Mouse (Mus musculus) intestine, embryonic 15.5 days (tissue): Measurements from ENCODE around the gene Rab8a. TPM values are rescaled to one million over a fixed set of nuclear protein-coding genes. Genes with fewer than 3 reads are reported as not detected.

ENCODE experiments used
- ATAC-seq: fragments of 200-750 bp; cut with Nextera tagmentation; 2 replicates; pipeline ENCODE4 v1.8.0; 2017; ENCODE audit warnings: moderate TSS enrichment, moderate library complexity
- H3K27ac ChIP-seq: fragments of 300-500 bp; sonication (generic); 2 replicates; pipeline ENCODE4 v1.5.1; 2015; ENCODE audit warnings: mild to moderate bottlenecking, inconsistent platforms
- H3K27me3 ChIP-seq: fragments of 300-500 bp; sonication (generic); replicated peaks from 2 replicates; pipeline ENCODE4 v1.6.1; 2015; ENCODE audit warnings: inconsistent platforms
- H3K36me3 ChIP-seq: fragments of 300-500 bp; sonication (generic); 2 replicates; pipeline ENCODE4 v1.6.1; 2015; ENCODE audit warnings: inconsistent platforms
- H3K4me1 ChIP-seq: fragments of 300-500 bp; sonication (generic); replicated peaks from 2 replicates; pipeline ENCODE4 v1.6.1; 2015; ENCODE audit warnings: inconsistent platforms
- H3K4me2 ChIP-seq: fragments of 300-500 bp; sonication (generic); replicated peaks from 2 replicates; pipeline ENCODE4 v1.6.1; 2015; ENCODE audit warnings: mild to moderate bottlenecking, inconsistent platforms
- H3K4me3 ChIP-seq: fragments of 300-500 bp; sonication (generic); replicated peaks from 2 replicates; pipeline ENCODE4 v1.5.1; 2015; ENCODE audit warnings: inconsistent platforms
- H3K9ac ChIP-seq: fragments of 300-500 bp; sonication (generic); 2 replicates; pipeline ENCODE4 v1.6.1; 2015; ENCODE audit warnings: inconsistent platforms
- H3K9me3 ChIP-seq: fragments of 300-500 bp; sonication (generic); 2 replicates; pipeline ENCODE4 v1.6.1; 2016; ENCODE audit warnings: inconsistent platforms
- WGBS: fragments of 180-500 bp; shearing (Covaris S2); methylation state at CpG from one replicate; pipeline ENCODE4 v1.1.7; 2015; 5-methylcytosine and 5-hydroxymethylcytosine counted together
- polyA plus RNA-seq: library from polyadenylated mRNA; unstranded; fragments of >200 nt; fragmentation: Nextera tagmentation; extraction: Ambion mirVana; gene quantifications from 2 replicates; pipeline ENCODE4 v1.2.1, GENCODE M21; 2015

The Rab8a gene
- polyA plus RNA-seq, 1 experiment from 2014 or later = 159 TPM

GRCm38 (mm10) chr8:72189417-72190214 is 28.6 kb downstream of the Rab8a start, which contains the start of gene Hsh2d:
TSS of gene Hsh2d (plus strand) at chr8:72189638.
- H3K36me3 ChIP-seq = no peaks in the 10 kb centered on the region
- peak within 1 kb of the TSS; percentile 37 for H3K4me2 ChIP-seq
- WGBS = 56% methylated on average over 12 of the region's 12 CpGs
- peak within 1 kb of the TSS; percentile 14; the same call in 1 of the 2 replicates for H3K4me3 ChIP-seq
- H3K9me3 ChIP-seq = no peaks in the 10 kb centered on the region
- no peak within 1 kb of the TSS for H3K9ac ChIP-seq
- ATAC-seq = peak; percentile 83
- H3K4me1 ChIP-seq = no peaks in the 10 kb centered on the region
- no peaks in the 10 kb centered on the region for H3K27me3 ChIP-seq
- peak within 1 kb of the TSS; percentile 66 for H3K27ac ChIP-seq

- Histone ChIP-seq H3K27ac (peak overlapping the region; percentile 66; the same call in 1 of the 2 replicates), H3K9ac (no peak overlapping the region)
- ATAC-seq = no peak
Measured at GRCm38 (mm10) chr8:72190215-72190539, 29.2 kb downstream of the Rab8a start.

GRCm38 (mm10) chr8:72192065-72192464 is 31.1 kb downstream of the Rab8a start:
- Histone ChIP-seq H3K4me1 (no peaks in the 10 kb centered on the region), H3K36me3 (no peaks in the 10 kb centered on the region), H3K27me3 (no peaks in the 10 kb centered on the region), H3K4me3 (no peak overlapping the region), H3K9ac (no peak overlapping the region), H3K27ac (no peak overlapping the region), H3K4me2 (no peak overlapping the region), H3K9me3 (no peaks in the 10 kb centered on the region)
- ATAC-seq = no peak

More at GRCm38 (mm10) chr8:72190215-72190539, 29.2 kb downstream of the Rab8a start:
- WGBS = 71% methylated on average over 2 of the region's 2 CpGs
- H3K36me3 ChIP-seq = no peaks in the 10 kb centered on the region
- no peaks in the 10 kb centered on the region for H3K27me3 ChIP-seq
- peak overlapping the region; percentile 37 for H3K4me2 ChIP-seq
- H3K4me3 ChIP-seq = 0 out of 2 replicates have a peak overlapping the region, but pooled peaks have one; percentile 14
- no peaks in the 10 kb centered on the region for H3K4me1 ChIP-seq
- no peaks in the 10 kb centered on the region for H3K9me3 ChIP-seq

GRCm38 (mm10) chr8:72197997-72198396 is 37.0 kb downstream of the Rab8a start:
- Histone ChIP-seq H3K4me2 (no peak overlapping the region), H3K27me3 (no peaks in the 10 kb centered on the region), H3K36me3 (no peaks in the 10 kb centered on the region), H3K4me1 (no peaks in the 10 kb centered on the region), H3K9me3 (0 out of 2 replicates have a peak, but pooled peaks cover 8% of the 10 kb centered on the region), H3K27ac (no peak overlapping the region), H3K4me3 (no peak overlapping the region), H3K9ac (no peak overlapping the region)
- WGBS = 68% methylated on average over 8 of the region's 8 CpGs
- ATAC-seq = no peak

- Histone ChIP-seq H3K4me2 (no peak overlapping the region), H3K4me3 (no peak overlapping the region), H3K9ac (no peak overlapping the region), H3K4me1 (no peaks in the 10 kb centered on the region), H3K27ac (no peak overlapping the region), H3K27me3 (0 out of 2 replicates have a peak, but pooled peaks cover 2% of the 10 kb centered on the region), H3K9me3 (no peaks in the 10 kb centered on the region), H3K36me3 (no peaks in the 10 kb centered on the region)
- 72% methylated on average over 1 of the region's 1 CpGs for WGBS
- ATAC-seq = no peak
Measured at GRCm38 (mm10) chr8:72208582-72208981, 47.6 kb downstream of the Rab8a start.

- Histone ChIP-seq H3K9me3 (no peaks in the 10 kb centered on the region), H3K9ac (no peak overlapping the region), H3K4me3 (no peak overlapping the region), H3K4me2 (no peak overlapping the region), H3K27ac (no peak overlapping the region), H3K27me3 (0 out of 2 replicates have a peak, but pooled peaks cover 2% of the 10 kb centered on the region), H3K4me1 (no peaks in the 10 kb centered on the region), H3K36me3 (no peaks in the 10 kb centered on the region)
- WGBS = 53% methylated on average over 4 of the region's 4 CpGs
- peak; percentile 79 for ATAC-seq
Measured at GRCm38 (mm10) chr8:72210222-72210621, 49.2 kb downstream of the Rab8a start.

GRCm38 (mm10) chr8:72210710-72211109 is 49.7 kb downstream of the Rab8a start:
- no peak overlapping the region for H3K4me2 ChIP-seq
- 0 out of 2 replicates have a peak, but pooled peaks cover 2% of the 10 kb centered on the region for H3K27me3 ChIP-seq
- no peaks in the 10 kb centered on the region for H3K4me1 ChIP-seq
- no peak overlapping the region for H3K27ac ChIP-seq
- WGBS = 67% methylated on average over 2 of the region's 2 CpGs
- H3K4me3 ChIP-seq = no peak overlapping the region
- H3K36me3 ChIP-seq = no peaks in the 10 kb centered on the region
- ATAC-seq = peak; percentile 27; the same call in 1 of the 2 replicates
- no peaks in the 10 kb centered on the region for H3K9me3 ChIP-seq
- H3K9ac ChIP-seq = no peak overlapping the region

GRCm38 (mm10) chr8:72211846-72212245 is 50.8 kb downstream of the Rab8a start:
- no peak overlapping the region for H3K9ac ChIP-seq
- H3K27ac ChIP-seq = no peak overlapping the region
- H3K9me3 ChIP-seq = no peaks in the 10 kb centered on the region
- no peaks in the 10 kb centered on the region for H3K36me3 ChIP-seq
- H3K4me2 ChIP-seq = no peak overlapping the region
- no peaks in the 10 kb centered on the region for H3K4me1 ChIP-seq
- 68% methylated on average over 1 of the region's 1 CpGs for WGBS
- H3K27me3 ChIP-seq = 0 out of 2 replicates have a peak, but pooled peaks cover 2% of the 10 kb centered on the region
- no peak for ATAC-seq
- H3K4me3 ChIP-seq = no peak overlapping the region

- 57% methylated on average over 4 of the region's 4 CpGs for WGBS
- H3K9ac ChIP-seq = no peak within 1 kb of the TSS
- no peak within 1 kb of the TSS for H3K4me3 ChIP-seq
- H3K27me3 ChIP-seq = 0 out of 2 replicates have a peak, but pooled peaks cover 2% of the 10 kb centered on the region
- H3K27ac ChIP-seq = no peak within 1 kb of the TSS
- H3K4me1 ChIP-seq = no peaks in the 10 kb centered on the region
- H3K4me2 ChIP-seq = no peak within 1 kb of the TSS
- H3K36me3 ChIP-seq = no peaks in the 10 kb centered on the region
- no peak for ATAC-seq
- no peaks in the 10 kb centered on the region for H3K9me3 ChIP-seq
Measured at GRCm38 (mm10) chr8:72212751-72213150, 51.8 kb downstream of the Rab8a start, which contains the start of gene Cib3. TSS of gene Cib3 (minus strand) at chr8:72212837.

- 71% methylated on average over 4 of the region's 4 CpGs for WGBS
- no peak for ATAC-seq
- Histone ChIP-seq H3K4me2 (no peak within 1 kb of the TSS), H3K4me3 (no peak within 1 kb of the TSS), H3K4me1 (no peaks in the 10 kb centered on the region), H3K27ac (no peak within 1 kb of the TSS), H3K9me3 (no peaks in the 10 kb centered on the region), H3K27me3 (0 out of 2 replicates have a peak, but pooled peaks cover 2% of the 10 kb centered on the region), H3K9ac (no peak within 1 kb of the TSS), H3K36me3 (no peaks in the 10 kb centered on the region)
Measured at GRCm38 (mm10) chr8:72213536-72213935, 52.5 kb downstream of the Rab8a start, which contains the start of gene Gm11034. TSS of gene Gm11034 (minus strand) at chr8:72213636.

GRCm38 (mm10) chr8:72215060-72215459 is 54.1 kb downstream of the Rab8a start:
- WGBS = 47% methylated on average over 2 of the region's 2 CpGs
- H3K36me3 ChIP-seq = no peaks in the 10 kb centered on the region
- H3K4me2 ChIP-seq = no peak overlapping the region
- H3K4me1 ChIP-seq = no peaks in the 10 kb centered on the region
- H3K9ac ChIP-seq = no peak overlapping the region
- H3K27me3 ChIP-seq = 0 out of 2 replicates have a peak, but pooled peaks cover 2% of the 10 kb centered on the region
- no peak overlapping the region for H3K27ac ChIP-seq
- no peak overlapping the region for H3K4me3 ChIP-seq
- no peak for ATAC-seq
- no peaks in the 10 kb centered on the region for H3K9me3 ChIP-seq

GRCm38 (mm10) chr8:72215871-72216270 is 54.9 kb downstream of the Rab8a start:
- Histone ChIP-seq H3K4me2 (no peak overlapping the region), H3K9ac (no peak overlapping the region), H3K27ac (no peak overlapping the region), H3K4me1 (peaks cover 7% of the 10 kb centered on the region; the same call in 1 of the 2 replicates), H3K4me3 (no peak overlapping the region), H3K9me3 (no peaks in the 10 kb centered on the region), H3K27me3 (0 out of 2 replicates have a peak, but pooled peaks cover 2% of the 10 kb centered on the region), H3K36me3 (no peaks in the 10 kb centered on the region)
- 48% methylated on average over 1 of the region's 1 CpGs for WGBS
- ATAC-seq = no peak
